Mouse (Mus musculus) stomach, embryonic 14.5 days (tissue): ENCODE measurements at regions not wholly inside any gene's neighbourhood (a gene's known extent, or its start where the extent isn't known, plus 50 kb on each side); places are given as distances from the start of the nearest gene placed in this dataset.

Source experiments
- ATAC-seq: fragments of 200-750 bp; cut with Nextera tagmentation; 2 replicates; pipeline ENCODE4 v1.8.0; 2017; ENCODE audit warnings: low read depth, moderate TSS enrichment; ENCODE audit not compliant: insufficient number of reproducible peaks, insufficient read depth, low FRiP score
- H3K27ac ChIP-seq: fragments of 300-500 bp; sonication (generic); 2 replicates; pipeline ENCODE4 v1.5.1; 2014; ENCODE audit warnings: mild to moderate bottlenecking, low read length, moderate library complexity, mixed read lengths
- H3K27me3 ChIP-seq: fragments of 300-500 bp; sonication (generic); 2 replicates; pipeline ENCODE4 v1.6.1; 2014; ENCODE audit warnings: low read length, control low read depth, mixed read lengths; ENCODE audit not compliant: control insufficient read depth, insufficient read depth
- H3K36me3 ChIP-seq: fragments of 300-500 bp; sonication (generic); 2 replicates; pipeline ENCODE4 v1.6.1; 2014; ENCODE audit warnings: mild to moderate bottlenecking, control low read depth, low read length, moderate library complexity, mixed read lengths; ENCODE audit not compliant: control insufficient read depth, insufficient read depth
- H3K4me1 ChIP-seq: fragments of 300-500 bp; sonication (generic); 2 replicates; pipeline ENCODE4 v1.6.1; 2014; ENCODE audit warnings: low read length, control low read depth, mixed read lengths; ENCODE audit not compliant: control insufficient read depth, insufficient read depth
- H3K4me2 ChIP-seq: fragments of 300-500 bp; sonication (generic); replicated peaks from 2 replicates; pipeline ENCODE4 v1.6.1; 2014; ENCODE audit warnings: low read depth, low read length, control low read depth
- H3K4me3 ChIP-seq: fragments of 300-500 bp; sonication (generic); 2 replicates; pipeline ENCODE4 v1.5.1; 2014; ENCODE audit warnings: low read depth, low read length, control low read depth
- H3K9ac ChIP-seq: fragments of 300-500 bp; sonication (generic); replicated peaks from 2 replicates; pipeline ENCODE4 v1.6.1; 2014; ENCODE audit warnings: low read depth, mild to moderate bottlenecking, control low read depth, low read length, moderate library complexity, mixed read lengths
- H3K9me3 ChIP-seq: fragments of 300-500 bp; sonication (generic); 2 replicates; pipeline ENCODE4 v1.6.1; 2016; ENCODE audit warnings: low read depth, low read length, control low read depth; ENCODE audit not compliant: control insufficient read depth
- WGBS: fragments of 180-500 bp; shearing (Covaris S2); extraction: QIAGEN DNeasy Blood & Tissue Kit; methylation state at CpG from one replicate; pipeline ENCODE4 v1.1.7; 2014; 5-methylcytosine and 5-hydroxymethylcytosine counted together

GRCm38 (mm10) chr3:57228400-57228799 is 73.4 kb downstream of the Tm4sf1 start:
- no peak for ATAC-seq
- Histone ChIP-seq H3K27me3 (no peaks in the 10 kb centered on the region), H3K36me3 (no peaks in the 10 kb centered on the region), H3K27ac (no peak overlapping the region), H3K9ac (no peak overlapping the region), H3K4me3 (no peak overlapping the region), H3K4me2 (no peak overlapping the region), H3K9me3 (no peaks in the 10 kb centered on the region), H3K4me1 (no peaks in the 10 kb centered on the region)
- 56% methylated on average over 2 of the region's 2 CpGs for WGBS

- Histone ChIP-seq H3K9me3 (no peaks in the 10 kb centered on the region), H3K4me3 (no peak overlapping the region), H3K9ac (no peak overlapping the region), H3K27me3 (no peaks in the 10 kb centered on the region), H3K27ac (no peak overlapping the region), H3K4me2 (no peak overlapping the region), H3K4me1 (no peaks in the 10 kb centered on the region), H3K36me3 (no peaks in the 10 kb centered on the region)
- WGBS: 83% methylated on average over 2 of the region's 2 CpGs
- ATAC-seq: no peak
Observed at GRCm38 (mm10) chr3:57223773-57224172, 78.0 kb downstream of the Tm4sf1 start.

GRCm38 (mm10) chr3:57222318-57222914 is 79.4 kb downstream of the Tm4sf1 start:
- no peak overlapping the region for H3K27ac ChIP-seq
- 79% methylated on average over 3 of the region's 3 CpGs for WGBS
- H3K4me3 ChIP-seq: no peak overlapping the region
- no peaks in the 10 kb centered on the region for H3K9me3 ChIP-seq
- ATAC-seq: no peak
- H3K9ac ChIP-seq: no peak overlapping the region
- no peak overlapping the region for H3K4me2 ChIP-seq
- no peaks in the 10 kb centered on the region for H3K36me3 ChIP-seq
- no peaks in the 10 kb centered on the region for H3K4me1 ChIP-seq
- H3K27me3 ChIP-seq: no peaks in the 10 kb centered on the region

- Histone ChIP-seq H3K4me2 (no peak overlapping the region), H3K36me3 (no peaks in the 10 kb centered on the region), H3K9ac (no peak overlapping the region), H3K4me1 (no peaks in the 10 kb centered on the region), H3K27me3 (no peaks in the 10 kb centered on the region), H3K9me3 (no peaks in the 10 kb centered on the region), H3K27ac (no peak overlapping the region), H3K4me3 (no peak overlapping the region)
- 53% methylated on average over 3 of the region's 3 CpGs for WGBS
- ATAC-seq: no peak
Observed at GRCm38 (mm10) chr3:57218431-57218830, 83.4 kb downstream of the Tm4sf1 start.

- Histone ChIP-seq H3K4me1 (no peaks in the 10 kb centered on the region), H3K27ac (no peak overlapping the region), H3K4me3 (no peak overlapping the region), H3K4me2 (no peak overlapping the region), H3K9me3 (no peaks in the 10 kb centered on the region), H3K36me3 (no peaks in the 10 kb centered on the region), H3K27me3 (no peaks in the 10 kb centered on the region), H3K9ac (no peak overlapping the region)
- ATAC-seq: no peak
- WGBS: 24% methylated on average over 3 of the region's 3 CpGs
Observed at GRCm38 (mm10) chr3:57204066-57204723, 97.6 kb downstream of the Tm4sf1 start.

GRCm38 (mm10) chr3:57203418-57203817 is 98.4 kb downstream of the Tm4sf1 start:
- no peak for ATAC-seq
- no peak overlapping the region for H3K9ac ChIP-seq
- no peak overlapping the region for H3K27ac ChIP-seq
- H3K36me3 ChIP-seq: no peaks in the 10 kb centered on the region
- no peak overlapping the region for H3K4me3 ChIP-seq
- H3K4me2 ChIP-seq: no peak overlapping the region
- H3K9me3 ChIP-seq: no peaks in the 10 kb centered on the region
- WGBS: 84% methylated on average over 4 of the region's 4 CpGs
- no peaks in the 10 kb centered on the region for H3K27me3 ChIP-seq
- no peaks in the 10 kb centered on the region for H3K4me1 ChIP-seq

GRCm38 (mm10) chr3:57181587-57181986 is 120.2 kb downstream of the Tm4sf1 start:
- H3K27me3 ChIP-seq: no peaks in the 10 kb centered on the region
- no peak overlapping the region for H3K4me2 ChIP-seq
- H3K4me1 ChIP-seq: no peaks in the 10 kb centered on the region
- no peak overlapping the region for H3K27ac ChIP-seq
- no peak for ATAC-seq
- no peak overlapping the region for H3K9ac ChIP-seq
- H3K36me3 ChIP-seq: no peaks in the 10 kb centered on the region
- 46% methylated on average over 4 of the region's 4 CpGs for WGBS
- H3K4me3 ChIP-seq: no peak overlapping the region
- H3K9me3 ChIP-seq: no peaks in the 10 kb centered on the region

- Histone ChIP-seq H3K27me3 (no peaks in the 10 kb centered on the region), H3K9me3 (no peaks in the 10 kb centered on the region), H3K9ac (no peak overlapping the region), H3K4me3 (no peak overlapping the region), H3K4me2 (no peak overlapping the region), H3K27ac (no peak overlapping the region), H3K36me3 (no peaks in the 10 kb centered on the region), H3K4me1 (no peaks in the 10 kb centered on the region)
- 61% methylated on average over 4 of the region's 4 CpGs for WGBS
- no peak for ATAC-seq
Observed at GRCm38 (mm10) chr3:57153177-57153948, 148.4 kb downstream of the Tm4sf1 start.
